Mouse (Mus musculus) CH12.LX (cell line): ENCODE results near the gene Stag1.

Source experiments
- CHD2 ChIP-seq: IDR thresholded peaks from 2 replicates; pipeline ENCODE4 v1.6.1; 2011; ENCODE audit warnings: low read length, improper control_type of control experiment
- CTCF ChIP-seq, 2 experiments: IDR thresholded peaks in 1 of 2; conservative IDR thresholded peaks in 1 of 2; 2 replicates each; pipeline ENCODE4 v1.5.1; 2011 to 2012; ENCODE audit warnings: low read depth in 2 of 2, low read length in 2 of 2, improper control_type of control experiment in 1 of 2, inconsistent platforms in 1 of 2, mild to moderate bottlenecking in 1 of 2, moderate library complexity in 1 of 2
- ELF1 ChIP-seq: IDR thresholded peaks from 2 replicates; pipeline ENCODE4 v1.6.1; 2014; ENCODE audit warnings: low read depth, mild to moderate bottlenecking, inconsistent platforms, low read length, improper control_type of control experiment
- EP300 ChIP-seq: IDR thresholded peaks from 2 replicates; pipeline ENCODE4 v1.6.1; 2011; ENCODE audit warnings: low read length, improper control_type of control experiment
- JUND ChIP-seq: conservative IDR thresholded peaks from 2 replicates; pipeline ENCODE4 v1.6.1; 2011; ENCODE audit warnings: low read depth, low read length, improper control_type of control experiment
- KAT2A ChIP-seq: IDR thresholded peaks from 2 replicates; pipeline ENCODE4 v1.6.1; 2012; ENCODE audit warnings: low read length, improper control_type of control experiment, inconsistent platforms; ENCODE audit not compliant: insufficient replicate concordance
- MEF2A ChIP-seq: IDR thresholded peaks from 2 replicates; pipeline ENCODE4 v1.6.1; 2014; ENCODE audit warnings: low read depth, mild to moderate bottlenecking, inconsistent platforms, low read length, improper control_type of control experiment, borderline replicate concordance
- POLR2A ChIP-seq: IDR thresholded peaks from 2 replicates; pipeline ENCODE4 v1.6.1; 2011; ENCODE audit warnings: low read depth, mild to moderate bottlenecking, improper control_type of control experiment, low read length
- POLR2AphosphoS2 ChIP-seq: IDR thresholded peaks from 2 replicates; pipeline ENCODE4 v1.6.1; 2011; ENCODE audit warnings: low read depth, low read length, improper control_type of control experiment
- TCF12 ChIP-seq: IDR thresholded peaks from 2 replicates; pipeline ENCODE4 v1.6.1; 2014; ENCODE audit warnings: low read depth, mild to moderate bottlenecking, inconsistent platforms, low read length, improper control_type of control experiment
- UBTF ChIP-seq: IDR thresholded peaks from 2 replicates; pipeline ENCODE4 v1.6.1; 2012; ENCODE audit warnings: low read depth, mild to moderate bottlenecking, inconsistent platforms, low read length, improper control_type of control experiment, moderate library complexity
- ZC3H11A ChIP-seq: IDR thresholded peaks from 2 replicates; pipeline ENCODE4 v1.6.1; 2012; ENCODE audit warnings: low read depth, mild to moderate bottlenecking, inconsistent platforms, low read length, improper control_type of control experiment

DNA sequence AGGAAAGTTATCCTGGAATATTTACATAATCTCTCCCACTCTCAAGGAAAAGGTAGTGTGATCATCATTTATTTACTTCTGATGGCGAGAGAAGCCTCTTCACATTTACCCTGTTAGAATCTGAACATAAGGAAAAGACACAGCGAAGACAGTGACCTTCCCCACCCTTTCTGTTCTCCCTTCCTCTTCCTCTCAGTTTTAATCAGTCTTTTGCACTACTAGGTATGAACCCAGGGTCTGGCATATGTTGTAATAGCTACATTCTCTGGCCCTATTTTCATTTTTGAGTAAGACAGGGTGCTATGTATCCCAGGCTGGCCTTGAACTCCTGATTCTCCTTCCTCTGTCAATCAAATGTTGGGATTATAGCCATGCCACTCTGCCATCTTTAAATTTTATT lies 48.7 kb downstream of the Stag1 start:
- no peak for TF ChIP-seq CTCF (conservative IDR thresholded peaks at IDR 0.05 in 1 of 2, IDR thresholded peaks at IDR 0.05 in 1 of 2; ENCODE audit: low read depth in 2 of 2, low read length in 2 of 2)
- TF ChIP-seq TCF12 = no peak
- TF ChIP-seq CHD2 = no peak
- no peak for TF ChIP-seq ZC3H11A
- TF ChIP-seq ELF1 = no peak
- no peak for TF ChIP-seq EP300
- no peak for TF ChIP-seq MEF2A
- no peak for TF ChIP-seq POLR2A
- no peak for TF ChIP-seq KAT2A
- TF ChIP-seq JUND = no peak
- no peak for TF ChIP-seq UBTF
- TF ChIP-seq POLR2AphosphoS2 = no peak
